Mouse (Mus musculus) embryonic fibroblast, embryonic 13.5 days (primary cell): Measurements from ENCODE around the gene Gm47283. TPM values are rescaled to one million over a fixed set of nuclear protein-coding genes. Genes with fewer than 3 reads are reported as not detected.
"Not testable (repeated sequence)": the region's sequence is repeated elsewhere in the genome, so short reads cannot be mapped to it uniquely, and the experiment has no call there.

Experiments used
- H3K27ac ChIP-seq: 2 replicates; pipeline ENCODE4 v1.5.1; 2012; ENCODE audit warnings: low read length, control low read depth, inconsistent platforms; ENCODE audit not compliant: insufficient read depth
- H3K4me1 ChIP-seq: 2 replicates; pipeline ENCODE4 v1.6.1; 2011; ENCODE audit warnings: low read length; ENCODE audit not compliant: control insufficient read depth, insufficient read depth
- H3K4me3 ChIP-seq: 2 replicates; pipeline ENCODE4 v1.5.1; 2011; ENCODE audit warnings: mild to moderate bottlenecking, control low read depth, low read length; ENCODE audit not compliant: insufficient read depth
- CTCF ChIP-seq: IDR thresholded peaks from 2 replicates; pipeline ENCODE4 v1.5.1; 2011; ENCODE audit warnings: mild to moderate bottlenecking, control low read depth, low read length, moderate library complexity, borderline replicate concordance; ENCODE audit not compliant: insufficient read depth
- POLR2A ChIP-seq: IDR thresholded peaks from 2 replicates; pipeline ENCODE4 v1.6.1; 2011; ENCODE audit warnings: low read depth, mild to moderate bottlenecking, control low read depth, low read length, moderate library complexity
- polyA plus RNA-seq: library from polyadenylated mRNA; stranded (reverse); fragments of >200 nt; gene quantifications from 2 replicates; pipeline ENCODE4 v1.2.4, GENCODE M21; 2011; ENCODE audit warnings: low read depth; ENCODE audit not compliant: missing spikeins, insufficient read length

Gene Gm47283
- polyA plus RNA-seq, 1 experiment = not detected

GRCm38 (mm10) chrY:90743811-90744220 lies 40.7 kb upstream of the Gm47283 start:
- TF ChIP-seq CTCF = no peak
- no peak for TF ChIP-seq POLR2A
- H3K27ac ChIP-seq = no peak overlapping the region
- no peaks in the 10 kb centered on the region for H3K4me1 ChIP-seq
- H3K4me3 ChIP-seq = no peak overlapping the region

GRCm38 (mm10) chrY:90744381-90744981 lies 40.1 kb upstream of the Gm47283 start:
- not testable (repeated sequence) for H3K4me3 ChIP-seq, H3K27ac ChIP-seq, H3K4me1 ChIP-seq

- H3K4me3 ChIP-seq, H3K27ac ChIP-seq, H3K4me1 ChIP-seq: not testable (repeated sequence)
Measured at GRCm38 (mm10) chrY:90745256-90745655, 39.3 kb upstream of the Gm47283 start.

GRCm38 (mm10) chrY:90754721-90755120 lies 29.8 kb upstream of the Gm47283 start, which contains the start of gene Gm21860:
Gene Gm21860, minus strand, starts transcription at chrY:90754821.
- H3K4me3 ChIP-seq, H3K4me1 ChIP-seq: not testable (repeated sequence)

GRCm38 (mm10) chrY:90839077-90839476 lies 54.5 kb downstream of the Gm47283 start, which contains the start of gene Gm21748:
Gene Gm21748, minus strand, starts transcription at chrY:90839177.
- H3K4me3 ChIP-seq, H3K4me1 ChIP-seq, H3K27ac ChIP-seq: not testable (repeated sequence)

More at GRCm38 (mm10) chrY:90754721-90755120, 29.8 kb upstream of the Gm47283 start, which contains the start of gene Gm21860:
- not testable (repeated sequence) for H3K27ac ChIP-seq

Other genes starting within 250 kb of the Gm47283 start
- not detected in 2 replicates for gene Gm21860, start 29.9 kb upstream of the Gm47283 start, polyA plus RNA-seq
- not detected in 2 replicates for gene Gm21748, start 54.4 kb downstream of the Gm47283 start, polyA plus RNA-seq